Mouse (Mus musculus) hindbrain, embryonic 16.5 days (tissue): ENCODE data around the gene Eif3k. TPM values are rescaled to one million over a fixed set of nuclear protein-coding genes. Genes with fewer than 3 reads are reported as not detected.

ENCODE experiments used
- ATAC-seq: fragments of 200-750 bp; cut with Nextera tagmentation; 2 replicates; pipeline ENCODE4 v1.8.0; 2017; ENCODE audit warnings: moderate TSS enrichment, moderate library complexity
- H3K27ac ChIP-seq: fragments of 300-500 bp; sonication (generic); 2 replicates; pipeline ENCODE4 v1.5.1; 2014; ENCODE audit warnings: low read depth, mild to moderate bottlenecking, control low read depth, low read length, moderate library complexity
- H3K27me3 ChIP-seq: fragments of 300-500 bp; sonication (generic); replicated peaks from 2 replicates; pipeline ENCODE4 v1.6.1; 2014; ENCODE audit warnings: low read length; ENCODE audit not compliant: control insufficient read depth, insufficient read depth
- H3K36me3 ChIP-seq: fragments of 300-500 bp; sonication (generic); 2 replicates; pipeline ENCODE4 v1.6.1; 2014; ENCODE audit warnings: mild to moderate bottlenecking, low read length, moderate library complexity, mixed read lengths; ENCODE audit not compliant: control insufficient read depth, insufficient read depth
- H3K4me1 ChIP-seq: fragments of 300-500 bp; sonication (generic); 2 replicates; pipeline ENCODE4 v1.6.1; 2014; ENCODE audit warnings: low read depth, low read length; ENCODE audit not compliant: control insufficient read depth, insufficient read depth
- H3K4me2 ChIP-seq: fragments of 300-500 bp; sonication (generic); 2 replicates; pipeline ENCODE4 v1.6.1; 2014; ENCODE audit warnings: mild to moderate bottlenecking, low read length, control low read depth, moderate library complexity
- H3K4me3 ChIP-seq: fragments of 300-500 bp; sonication (generic); 2 replicates; pipeline ENCODE4 v1.5.1; 2014; ENCODE audit warnings: mild to moderate bottlenecking, low read length, control low read depth, moderate library complexity
- H3K9ac ChIP-seq: fragments of 300-500 bp; sonication (generic); 2 replicates; pipeline ENCODE4 v1.6.1; 2014; ENCODE audit warnings: low read depth, mild to moderate bottlenecking, control low read depth, low read length, moderate library complexity
- H3K9me3 ChIP-seq: fragments of 300-500 bp; sonication (generic); 2 replicates; pipeline ENCODE4 v1.6.1; 2014; ENCODE audit warnings: mild to moderate bottlenecking, low read length, moderate library complexity; ENCODE audit not compliant: control insufficient read depth
- WGBS: fragments of 180-500 bp; shearing (Covaris S2); extraction: QIAGEN DNeasy Blood & Tissue Kit; methylation state at CpG from one replicate; pipeline ENCODE4 v1.1.7; 2014; 5-methylcytosine and 5-hydroxymethylcytosine counted together
- polyA plus RNA-seq: library from polyadenylated mRNA; unstranded; fragments of >200 nt; fragmentation: Nextera tagmentation; extraction: Ambion mirVana; gene quantifications from 2 replicates; pipeline ENCODE4 v1.2.1, GENCODE M21; 2015

Eif3k gene
- polyA plus RNA-seq, 1 experiment from 2014 or later, result 295 TPM

GRCm38 (mm10) chr7:28949298-28949697 is 32.4 kb downstream of the Eif3k start:
- no peak overlapping the region for H3K27ac ChIP-seq

GRCm38 (mm10) chr7:28948746-28949145 is 32.9 kb downstream of the Eif3k start:
- Histone ChIP-seq H3K4me3 (no peak overlapping the region), H3K9me3 (no peaks in the 10 kb centered on the region), H3K27me3 (no peaks in the 10 kb centered on the region), H3K4me2 (no peak overlapping the region), H3K36me3 (no peaks in the 10 kb centered on the region), H3K9ac (no peak overlapping the region), H3K27ac (no peak overlapping the region), H3K4me1 (peaks cover 6% of the 10 kb centered on the region)
- ATAC-seq, result no peak
- WGBS, result 95% methylated on average over 7 of the region's 7 CpGs

More at GRCm38 (mm10) chr7:28949298-28949697, 32.4 kb downstream of the Eif3k start:
- no peak for ATAC-seq
- Histone ChIP-seq H3K36me3 (no peaks in the 10 kb centered on the region), H3K9me3 (no peaks in the 10 kb centered on the region), H3K9ac (no peak overlapping the region), H3K4me1 (peaks cover 7% of the 10 kb centered on the region), H3K27me3 (no peaks in the 10 kb centered on the region), H3K4me2 (no peak overlapping the region), H3K4me3 (no peak overlapping the region)
- WGBS, result 84% methylated on average over 2 of the region's 2 CpGs

GRCm38 (mm10) chr7:28946271-28946610 is 35.4 kb downstream of the Eif3k start:
- ATAC-seq, result no peak
- no peaks in the 10 kb centered on the region for H3K4me1 ChIP-seq
- no peak overlapping the region for H3K27ac ChIP-seq
- H3K27me3 ChIP-seq, result no peaks in the 10 kb centered on the region
- H3K36me3 ChIP-seq, result no peaks in the 10 kb centered on the region
- H3K9me3 ChIP-seq, result no peaks in the 10 kb centered on the region
- no peak overlapping the region for H3K4me3 ChIP-seq
- WGBS, result 59% methylated on average over 1 of the region's 1 CpGs
- no peak overlapping the region for H3K4me2 ChIP-seq
- no peak overlapping the region for H3K9ac ChIP-seq

- no peak overlapping the region for H3K4me3 ChIP-seq
- H3K9me3 ChIP-seq, result no peaks in the 10 kb centered on the region
- no peak overlapping the region for H3K4me2 ChIP-seq
- no peaks in the 10 kb centered on the region for H3K27me3 ChIP-seq
- H3K27ac ChIP-seq, result peak overlapping the region; percentile 31
- H3K4me1 ChIP-seq, result no peaks in the 10 kb centered on the region
- WGBS, result 51% methylated on average over 10 of the region's 10 CpGs
- no peak overlapping the region for H3K9ac ChIP-seq
- ATAC-seq, result no peak
- H3K36me3 ChIP-seq, result no peaks in the 10 kb centered on the region
Measured at GRCm38 (mm10) chr7:28945416-28946270, 36.0 kb downstream of the Eif3k start.

- no peak overlapping the region for H3K4me2 ChIP-seq
- peak overlapping the region; percentile 31; the same call in 1 of the 2 replicates for H3K27ac ChIP-seq
- H3K27me3 ChIP-seq, result no peaks in the 10 kb centered on the region
- 54% methylated on average over 6 of the region's 6 CpGs for WGBS
- no peaks in the 10 kb centered on the region for H3K4me1 ChIP-seq
- no peaks in the 10 kb centered on the region for H3K9me3 ChIP-seq
- no peak overlapping the region for H3K9ac ChIP-seq
- no peaks in the 10 kb centered on the region for H3K36me3 ChIP-seq
- no peak overlapping the region for H3K4me3 ChIP-seq
- no peak; the same call in 1 of the 2 replicates for ATAC-seq
Measured at GRCm38 (mm10) chr7:28944756-28945415, 36.8 kb downstream of the Eif3k start.

GRCm38 (mm10) chr7:28943451-28944180 is 38.0 kb downstream of the Eif3k start:
- H3K4me1 ChIP-seq, result peaks cover 3% of the 10 kb centered on the region; the same call in 1 of the 2 replicates
- H3K4me2 ChIP-seq, result no peak overlapping the region
- H3K9ac ChIP-seq, result no peak overlapping the region
- H3K36me3 ChIP-seq, result no peaks in the 10 kb centered on the region
- peak overlapping the region; percentile 37; the same call in 1 of the 2 replicates for H3K27ac ChIP-seq
- no peak for ATAC-seq
- no peaks in the 10 kb centered on the region for H3K27me3 ChIP-seq
- H3K9me3 ChIP-seq, result no peaks in the 10 kb centered on the region
- H3K4me3 ChIP-seq, result no peak overlapping the region
- WGBS, result 81% methylated on average over 5 of the region's 5 CpGs

- Histone ChIP-seq H3K36me3 (no peaks in the 10 kb centered on the region), H3K27me3 (no peaks in the 10 kb centered on the region), H3K4me1 (peaks cover 4% of the 10 kb centered on the region; the same call in 1 of the 2 replicates), H3K4me3 (no peak overlapping the region), H3K4me2 (no peak overlapping the region), H3K27ac (peak overlapping the region; percentile 21), H3K9ac (no peak overlapping the region), H3K9me3 (no peaks in the 10 kb centered on the region)
- WGBS, result 80% methylated on average over 4 of the region's 4 CpGs
- ATAC-seq, result no peak
Measured at GRCm38 (mm10) chr7:28941542-28941941, 40.1 kb downstream of the Eif3k start.

- no peaks in the 10 kb centered on the region for H3K36me3 ChIP-seq
- no peaks in the 10 kb centered on the region for H3K9me3 ChIP-seq
- no peak for ATAC-seq
- H3K27ac ChIP-seq, result no peak overlapping the region; the same call in 1 of the 2 replicates
- no peak overlapping the region for H3K4me3 ChIP-seq
- 86% methylated on average over 4 of the region's 4 CpGs for WGBS
- no peak overlapping the region for H3K4me2 ChIP-seq
- no peak overlapping the region for H3K9ac ChIP-seq
- H3K4me1 ChIP-seq, result peaks cover 4% of the 10 kb centered on the region; the same call in 1 of the 2 replicates
- no peaks in the 10 kb centered on the region for H3K27me3 ChIP-seq
Measured at GRCm38 (mm10) chr7:28941129-28941528, 40.5 kb downstream of the Eif3k start.
